Mouse (Mus musculus) adrenal gland, adult 2 months (tissue): Measurements from ENCODE around the gene Gm4847. TPM values are rescaled to one million over a fixed set of nuclear protein-coding genes. Genes with fewer than 3 reads are reported as not detected.

Experiments
- DNase-seq: peaks from one replicate; pipeline ENCODE4 v3.0.0; 2021
- long read RNA-seq: library from polyadenylated mRNA; stranded (forward); transcript quantifications from one replicate; pipeline ENCODE4 v2.0.0, GENCODE M21; 2021
- microRNA-seq, 2 experiments: library from miRNA; unstranded; fragments of <30 nt; microRNA quantifications; one replicate each; pipeline ENCODE4 v1.2.0; 2021
- polyA plus RNA-seq: library from polyadenylated mRNA; depleted of rRNA; stranded (reverse); fragments of >200 nt; gene quantifications from 2 replicates; pipeline ENCODE4 v1.2.3, GENCODE M21; 2012; rRNA removed
- total RNA-seq, 2 experiments: library from RNA; stranded (reverse); gene quantifications; 2 replicates each; pipeline ENCODE4 v1.2.3; 2021

Gm4847 gene
- total RNA-seq (not detected), polyA plus RNA-seq (not detected in 2 replicates)
- long read RNA-seq = 0 reads

DNA sequence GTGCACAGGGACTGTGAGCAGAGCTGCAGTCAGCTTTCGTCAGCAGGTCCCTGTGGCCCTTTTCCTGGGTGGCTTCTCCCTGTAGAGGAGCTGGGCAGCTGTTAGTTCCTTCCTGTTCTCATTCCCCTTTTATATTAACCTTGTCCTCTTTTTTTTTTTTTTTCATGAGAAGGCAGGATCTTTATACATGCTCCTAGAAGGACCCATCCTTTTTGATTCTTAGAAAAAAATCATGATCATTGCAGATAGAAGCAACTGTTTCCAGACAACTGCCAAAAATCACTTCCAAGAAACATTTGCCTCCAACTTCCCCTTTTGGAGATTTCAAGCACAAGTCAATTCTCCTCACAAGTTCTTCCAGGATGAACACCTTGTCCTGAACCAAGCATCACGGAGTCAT, at the start of gene Gm4847:
Gene Gm4847, minus strand, starts transcription at position 101 of the 400 bp plus-strand sequence.
- no peak for DNase-seq

GRCm38 (mm10) chr1:166681745-166682144, 34.3 kb upstream of the Gm4847 start, which contains the start of gene Fmo9:
TSS of gene Fmo9 (minus strand) at chr1:166681845.
- no peak for DNase-seq

DNA sequence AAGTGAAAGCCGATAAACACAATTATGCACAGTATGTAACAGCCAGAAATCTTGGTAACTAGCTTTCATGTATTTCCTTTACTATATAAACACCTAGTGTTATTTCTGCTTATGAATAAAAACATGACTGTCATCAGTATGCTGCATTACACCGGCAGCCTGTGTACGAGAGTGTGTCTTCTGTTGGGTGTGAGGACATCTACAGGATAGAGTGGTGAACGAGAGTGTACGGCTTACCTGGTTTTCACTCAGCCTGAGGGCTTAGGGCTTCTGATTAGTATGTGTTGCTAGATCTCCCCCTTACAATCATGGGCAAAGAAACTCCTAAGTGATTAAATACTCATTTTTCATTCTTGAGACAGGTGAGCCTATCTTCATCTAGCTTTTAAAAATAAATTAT, 21.8 kb upstream of the Gm4847 start:
- no peak for DNase-seq

DNA sequence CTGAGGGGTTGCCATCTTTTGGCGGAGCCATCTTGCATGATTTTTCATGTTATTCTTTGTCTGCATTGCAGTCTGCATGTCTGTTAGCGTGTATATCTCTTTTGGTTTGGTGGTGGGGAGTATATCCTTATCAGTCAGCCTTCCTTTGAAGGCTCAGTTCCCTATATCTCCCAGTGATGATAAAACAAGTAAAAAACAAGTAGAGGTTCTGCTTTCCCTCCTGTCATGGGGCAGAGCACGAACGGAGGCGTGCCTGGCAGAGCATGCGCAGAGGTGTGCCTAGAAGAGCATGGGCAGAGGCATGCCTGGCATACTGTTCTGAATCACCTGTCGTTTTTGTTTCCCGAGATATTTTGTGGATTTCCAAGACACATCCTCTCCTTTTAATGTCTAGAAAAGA, 13.3 kb upstream of the Gm4847 start:
- DNase-seq = no peak

Small RNA genes lying within 50 kb of the gene (microRNA-seq; reads per million reads assigned to microRNA genes)
- gene Gm22992 = 0 reads per million in 2 experiments

Other genes with a start within 250 kb of the Gm4847 start
- gene Pogk, start 237.8 kb downstream of the Gm4847 start, total RNA-seq = 10 to 100 TPM; 31.3 to 32.9 TPM
- 7.9 and 9.2 TPM in 2 replicates for gene Pogk, start 237.8 kb downstream of the Gm4847 start, polyA plus RNA-seq
- gene Gm4846, start 150.1 kb downstream of the Gm4847 start, total RNA-seq = under 1 TPM in 1 of 2 experiments, not detected in 1; 0.17 TPM
- not detected in 2 replicates for gene Gm4846, start 150.1 kb downstream of the Gm4847 start, polyA plus RNA-seq
- not detected for gene Fmo9, start 34.2 kb upstream of the Gm4847 start, total RNA-seq
- not detected in 2 replicates for gene Fmo9, start 34.2 kb upstream of the Gm4847 start, polyA plus RNA-seq